Mouse (Mus musculus) urinary bladder, adult 2 months (tissue): ENCODE results near the gene Ankrd33b. TPM values are rescaled to one million over a fixed set of nuclear protein-coding genes. Genes with fewer than 3 reads are reported as not detected.
A peak's percentile ranks its signal among the peaks of the same experiment; 100 is the strongest.

Source experiments
- DNase-seq: peaks from one replicate; pipeline ENCODE4 v3.0.0; 2022; ENCODE audit warnings: low spot score
- polyA plus RNA-seq: library from polyadenylated mRNA; depleted of rRNA; stranded (reverse); fragments of >200 nt; gene quantifications from 2 replicates; pipeline ENCODE4 v1.2.3, GENCODE M21; 2012

Ankrd33b gene
- polyA plus RNA-seq, 1 experiment = 0.85 TPM

- no peak for DNase-seq
These were observed 102.1 kb downstream of the Ankrd33b start for GRCm38 (mm10) chr15:31265404-31265803.

- DNase-seq = peak; percentile 43
These were observed 102.7 kb downstream of the Ankrd33b start for GRCm38 (mm10) chr15:31264827-31265226.

GRCm38 (mm10) chr15:31262361-31262760 lies 105.2 kb downstream of the Ankrd33b start:
- DNase-seq = no peak

GRCm38 (mm10) chr15:31261094-31261493 lies 106.4 kb downstream of the Ankrd33b start:
- no peak for DNase-seq

- no peak for DNase-seq
These were observed 108.7 kb downstream of the Ankrd33b start for GRCm38 (mm10) chr15:31258693-31259439.

- DNase-seq = no peak
These were observed 109.4 kb downstream of the Ankrd33b start for GRCm38 (mm10) chr15:31258029-31258692.

GRCm38 (mm10) chr15:31257329-31257728 lies 110.2 kb downstream of the Ankrd33b start:
- no peak for DNase-seq

GRCm38 (mm10) chr15:31255762-31256161 lies 111.8 kb downstream of the Ankrd33b start:
- DNase-seq = no peak

GRCm38 (mm10) chr15:31254939-31255535 lies 112.5 kb downstream of the Ankrd33b start:
- no peak for DNase-seq

- no peak for DNase-seq
These were observed 113.6 kb downstream of the Ankrd33b start for GRCm38 (mm10) chr15:31253963-31254362.

GRCm38 (mm10) chr15:31253380-31253779 lies 114.1 kb downstream of the Ankrd33b start:
- DNase-seq = no peak

- DNase-seq = no peak
These were observed 114.8 kb downstream of the Ankrd33b start for GRCm38 (mm10) chr15:31252590-31253311.

GRCm38 (mm10) chr15:31251189-31251588 lies 116.3 kb downstream of the Ankrd33b start:
- no peak for DNase-seq

GRCm38 (mm10) chr15:31250676-31251075 lies 116.8 kb downstream of the Ankrd33b start:
- no peak for DNase-seq

- no peak for DNase-seq
These were observed 117.5 kb downstream of the Ankrd33b start for GRCm38 (mm10) chr15:31250027-31250426.

- no peak for DNase-seq
These were observed 118.6 kb downstream of the Ankrd33b start for GRCm38 (mm10) chr15:31248882-31249281.

- DNase-seq = no peak
These were observed 120.5 kb downstream of the Ankrd33b start for GRCm38 (mm10) chr15:31247035-31247434.

- no peak for DNase-seq
These were observed 121.6 kb downstream of the Ankrd33b start for GRCm38 (mm10) chr15:31245934-31246333.

- DNase-seq = no peak
These were observed 122.7 kb downstream of the Ankrd33b start for GRCm38 (mm10) chr15:31244696-31245445.

- no peak for DNase-seq
These were observed 124.3 kb downstream of the Ankrd33b start for GRCm38 (mm10) chr15:31243260-31243659.
